Mouse (Mus musculus) myocyte (in vitro differentiated cells): ENCODE data around the gene Dnajc25.

Experiments
- CEBPB ChIP-seq: IDR thresholded peaks from 2 replicates; pipeline ENCODE4 v1.6.1; 2011; ENCODE audit warnings: mild to moderate bottlenecking, moderate library complexity; ENCODE audit not compliant: poor library complexity, insufficient read depth, severe bottlenecking
- E2F4 ChIP-seq: IDR thresholded peaks from one replicate; pipeline ENCODE4 v1.6.1; 2011; ENCODE audit warnings: mild to moderate bottlenecking, control low read depth, moderate library complexity; ENCODE audit not compliant: insufficient read depth
- MAX ChIP-seq: IDR thresholded peaks from one replicate; pipeline ENCODE4 v1.6.1; 2011; ENCODE audit warnings: low read depth, mild to moderate bottlenecking, control low read depth
- MYOD1 ChIP-seq, 3 experiments: IDR thresholded peaks; one replicate each; pipeline ENCODE4 v1.6.1; 2011; ENCODE audit warnings: control low read depth in 2 of 3, low read depth in 2 of 3, mild to moderate bottlenecking in 2 of 3, moderate library complexity in 1 of 3; ENCODE audit not compliant: insufficient read length in 2 of 3, control insufficient read depth in 1 of 3
- MYOG ChIP-seq, 3 experiments: IDR thresholded peaks; one replicate each; pipeline ENCODE4 v1.6.1; 2011; ENCODE audit warnings: control low read depth in 2 of 3, low read depth in 2 of 3, mild to moderate bottlenecking in 2 of 3; ENCODE audit not compliant: insufficient read length in 2 of 3, control insufficient read depth in 1 of 3, insufficient read depth in 1 of 3
- POLR2A ChIP-seq: IDR thresholded peaks from one replicate; pipeline ENCODE4 v1.6.1; 2011; ENCODE audit warnings: low read depth, mild to moderate bottlenecking, control low read depth, moderate library complexity; ENCODE audit not compliant: insufficient read length
- POLR2AphosphoS2 ChIP-seq: IDR thresholded peaks from one replicate; pipeline ENCODE4 v1.6.1; 2011; ENCODE audit warnings: low read depth, control low read depth; ENCODE audit not compliant: insufficient read length
- REST ChIP-seq: IDR thresholded peaks from one replicate; pipeline ENCODE4 v1.6.1; 2011; ENCODE audit warnings: mild to moderate bottlenecking, control low read depth, moderate library complexity; ENCODE audit not compliant: insufficient read depth, insufficient read length
- SRF ChIP-seq: IDR thresholded peaks from one replicate; pipeline ENCODE4 v1.6.1; 2011; ENCODE audit warnings: low read depth; ENCODE audit not compliant: control insufficient read depth, insufficient read length
- TCF12 ChIP-seq: IDR thresholded peaks from one replicate; pipeline ENCODE4 v1.6.1; 2011; ENCODE audit warnings: mild to moderate bottlenecking, control low read depth; ENCODE audit not compliant: poor library complexity, insufficient read depth, severe bottlenecking
- USF1 ChIP-seq: IDR thresholded peaks from one replicate; pipeline ENCODE4 v1.6.1; 2011; ENCODE audit warnings: low read depth, mild to moderate bottlenecking, control low read depth, moderate library complexity

DNA sequence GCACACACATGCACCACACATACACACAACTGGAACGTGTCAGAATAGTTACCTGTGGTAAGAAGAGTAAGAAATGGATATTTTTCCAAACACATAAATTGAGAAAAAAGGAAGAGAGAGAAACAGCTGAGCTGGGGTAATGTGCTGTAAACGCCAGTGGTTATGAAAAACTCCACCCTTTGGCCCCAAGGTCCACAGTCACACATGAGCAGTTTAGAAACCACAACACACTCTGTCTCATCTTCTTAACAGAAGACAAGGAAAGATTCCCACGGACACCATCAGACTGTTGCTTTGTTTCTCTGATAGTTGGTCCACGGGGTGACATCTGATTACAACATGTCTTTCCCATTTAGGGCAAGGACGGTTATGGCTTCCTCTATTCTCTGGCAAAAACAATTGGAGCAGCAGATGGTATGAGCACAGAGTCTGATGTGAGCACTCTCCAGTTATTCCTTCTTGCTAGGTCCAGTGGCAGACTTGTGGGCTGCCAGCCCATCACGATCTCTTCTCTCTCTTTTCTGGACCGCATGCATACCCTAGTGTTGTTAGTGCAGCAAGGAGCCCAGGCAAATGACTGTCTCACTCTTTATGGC lies 5.5 kb upstream of the Dnajc25 start:
- no peak for TF ChIP-seq SRF
- TF ChIP-seq POLR2A: no peak
- no peak for TF ChIP-seq MYOD1 (IDR thresholded peaks at IDR 0.05; ENCODE audit: control insufficient read depth in 1 of 3, insufficient read length in 2 of 3, low read depth in 2 of 3)
- no peak for TF ChIP-seq MAX
- no peak for TF ChIP-seq POLR2AphosphoS2
- TF ChIP-seq USF1: no peak
- no peak for TF ChIP-seq TCF12
- TF ChIP-seq MYOG (IDR thresholded peaks at IDR 0.05; ENCODE audit: control insufficient read depth in 1 of 3, insufficient read depth in 1 of 3, insufficient read length in 2 of 3, low read depth in 2 of 3): no peak
- no peak for TF ChIP-seq E2F4
- TF ChIP-seq CEBPB: 0 out of 2 replicates have a peak, but pooled peaks have one; percentile 4
- no peak for TF ChIP-seq REST
